Mouse (Mus musculus): ENCODE measurements at regions not wholly inside any gene's neighbourhood (a gene's known extent, or its start where the extent isn't known, plus 50 kb on each side); places are given as distances from the start of the nearest gene placed in this dataset.
A peak's percentile ranks its signal among the peaks of the same experiment; 100 is the strongest.

- Histone ChIP-seq H3K27me3 (ENCODE audit: control insufficient read depth, insufficient read depth, low read length) (no peaks in the 10 kb centered on the region), H3K36me3 (replicated peaks; ENCODE audit: control insufficient read depth, insufficient read depth, low read length) (no peaks in the 10 kb centered on the region), H3K9ac (replicated peaks; ENCODE audit: low read depth, low read length) (no peak overlapping the region), H3K4me2 (ENCODE audit: low read depth, low read length) (no peak overlapping the region), H3K9me3 (replicated peaks; ENCODE audit: control insufficient read depth, low read length) (no peaks in the 10 kb centered on the region), H3K4me3 (ENCODE audit: low read depth, low read length) (no peak overlapping the region), H3K27ac (ENCODE audit: low read depth) (no peak overlapping the region), H3K4me1 (ENCODE audit: control insufficient read depth, insufficient read depth) (no peaks in the 10 kb centered on the region)
- 74% methylated on average over 6 of the region's 6 CpGs for WGBS
- DNase-seq (ENCODE audit: low spot score) (no peak), ATAC-seq (ENCODE audit: insufficient read depth, low read depth) (no peak)
- TF ChIP-seq EP300 (IDR thresholded peaks at IDR 0.05; ENCODE audit: low read depth): no peak
- no peak for TF ChIP-seq CTCF (IDR thresholded peaks at IDR 0.05; ENCODE audit: low read depth)
These were observed 115.6 kb downstream of the Gas1 start for GRCm38 (mm10) chr13:60061589-60061988.

DNA sequence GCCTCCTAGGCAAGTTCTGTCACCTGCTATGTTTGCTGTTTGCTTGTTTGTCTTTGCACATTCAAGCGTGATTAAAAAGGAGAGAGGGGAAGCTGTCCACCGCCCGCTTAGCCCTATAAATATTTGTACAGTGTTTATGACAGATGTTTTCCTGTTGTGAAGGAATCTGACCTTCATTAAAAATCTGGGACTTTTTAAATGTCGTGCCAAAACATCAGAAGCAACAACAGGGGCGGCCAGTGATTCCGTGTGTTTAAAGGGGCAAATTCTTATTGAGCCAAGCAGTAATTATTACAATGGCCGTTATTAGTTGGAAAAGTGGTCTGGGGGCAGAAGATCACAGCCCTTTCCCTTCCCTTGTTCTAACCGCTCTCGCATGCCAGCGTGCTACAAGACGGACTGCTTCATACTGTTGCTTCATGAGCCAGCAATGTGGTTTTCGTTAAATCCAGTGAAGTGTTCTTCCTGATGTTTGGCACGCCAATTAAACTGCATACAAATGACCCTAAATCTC is 119.3 kb downstream of the Gas1 start:
- Histone ChIP-seq H3K4me3 (ENCODE audit: low read depth, low read length) (no peak overlapping the region), H3K9ac (replicated peaks; ENCODE audit: low read depth, low read length) (no peak overlapping the region), H3K27ac (ENCODE audit: low read depth) (no peak overlapping the region), H3K36me3 (replicated peaks; ENCODE audit: control insufficient read depth, insufficient read depth, low read length) (no peaks in the 10 kb centered on the region), H3K4me2 (ENCODE audit: low read depth, low read length) (no peak overlapping the region), H3K9me3 (replicated peaks; ENCODE audit: control insufficient read depth, low read length) (no peaks in the 10 kb centered on the region), H3K27me3 (ENCODE audit: control insufficient read depth, insufficient read depth, low read length) (no peaks in the 10 kb centered on the region), H3K4me1 (ENCODE audit: control insufficient read depth, insufficient read depth) (no peaks in the 10 kb centered on the region)
- ATAC-seq (ENCODE audit: insufficient read depth, low read depth) (no peak), DNase-seq (ENCODE audit: low spot score) (no peak)
- WGBS: 66% methylated on average over 13 of the region's 13 CpGs
- TF ChIP-seq EP300 (IDR thresholded peaks at IDR 0.05; ENCODE audit: low read depth) (no peak), CTCF (IDR thresholded peaks at IDR 0.05; ENCODE audit: low read depth) (no peak)

GRCm38 (mm10) chr13:60054531-60054930 is 122.6 kb downstream of the Gas1 start:
- no peak for DNase-seq (ENCODE audit: low spot score)
- no peaks in the 10 kb centered on the region for H3K9me3 ChIP-seq (replicated peaks; ENCODE audit: control insufficient read depth, low read length)
- H3K4me2 ChIP-seq (ENCODE audit: low read depth, low read length): no peak overlapping the region
- WGBS: 48% methylated on average over 3 of the region's 3 CpGs
- no peak overlapping the region for H3K4me3 ChIP-seq (ENCODE audit: low read depth, low read length)
- no peak overlapping the region for H3K9ac ChIP-seq (replicated peaks; ENCODE audit: low read depth, low read length)
- no peak overlapping the region for H3K27ac ChIP-seq (ENCODE audit: low read depth)
- H3K27me3 ChIP-seq (ENCODE audit: control insufficient read depth, insufficient read depth, low read length): no peaks in the 10 kb centered on the region
- TF ChIP-seq EP300 (IDR thresholded peaks at IDR 0.05; ENCODE audit: low read depth) (no peak), CTCF (IDR thresholded peaks at IDR 0.05; ENCODE audit: low read depth) (peak; percentile 27)
- no peak for ATAC-seq (ENCODE audit: insufficient read depth, low read depth)
- H3K4me1 ChIP-seq (ENCODE audit: control insufficient read depth, insufficient read depth): no peaks in the 10 kb centered on the region
- no peaks in the 10 kb centered on the region for H3K36me3 ChIP-seq (replicated peaks; ENCODE audit: control insufficient read depth, insufficient read depth, low read length)

DNA sequence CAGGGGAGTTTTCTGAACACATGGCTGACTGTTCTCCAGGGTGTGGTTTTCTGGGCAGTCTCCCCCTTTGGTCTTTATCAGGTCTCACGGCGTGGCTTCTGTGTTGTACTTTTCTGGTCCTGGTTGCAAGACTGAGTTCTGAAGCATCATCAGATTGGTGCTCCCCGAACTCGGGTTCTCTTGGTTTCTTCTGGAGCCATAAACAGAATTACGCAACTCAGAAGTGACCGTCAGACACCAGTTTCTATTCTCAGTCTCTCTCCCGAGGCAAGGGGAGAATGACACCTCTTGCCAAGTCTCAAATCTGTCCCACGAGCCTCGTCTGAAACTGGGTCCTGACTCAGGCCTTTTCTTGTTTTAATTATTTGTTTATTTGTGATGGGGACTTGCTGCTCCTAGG is 123.1 kb downstream of the Gas1 start:
- no peak overlapping the region for H3K27ac ChIP-seq (ENCODE audit: low read depth)
- WGBS: 45% methylated on average over 9 of the region's 9 CpGs

DNA sequence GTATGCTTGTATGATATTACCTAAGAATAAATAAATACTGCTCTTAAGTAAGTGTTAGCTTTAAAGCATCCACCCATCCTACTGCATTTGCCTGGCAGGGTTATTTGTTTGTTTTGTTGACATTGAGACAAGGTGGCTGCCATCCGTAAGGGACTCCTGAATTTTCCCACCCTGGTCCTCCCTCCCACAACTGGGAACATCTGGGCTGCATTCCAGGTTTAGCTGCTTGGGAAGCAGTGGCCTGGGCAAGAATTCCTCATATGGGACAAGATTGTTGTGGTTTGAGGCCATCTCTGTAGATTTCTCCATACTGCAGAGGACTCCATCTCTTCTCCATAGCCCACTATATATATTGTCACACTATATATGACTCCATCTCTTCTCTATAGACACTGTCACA is 125.3 kb downstream of the Gas1 start:
- 54% methylated on average over 1 of the region's 1 CpGs for WGBS
- TF ChIP-seq EP300 (IDR thresholded peaks at IDR 0.05; ENCODE audit: low read depth): no peak
- TF ChIP-seq CTCF (IDR thresholded peaks at IDR 0.05; ENCODE audit: low read depth): no peak
- Histone ChIP-seq H3K4me3 (ENCODE audit: low read depth, low read length) (no peak overlapping the region), H3K4me1 (ENCODE audit: control insufficient read depth, insufficient read depth) (peaks cover 15% of the 10 kb centered on the region), H3K27me3 (ENCODE audit: control insufficient read depth, insufficient read depth, low read length) (no peaks in the 10 kb centered on the region), H3K9ac (replicated peaks; ENCODE audit: low read depth, low read length) (no peak overlapping the region), H3K9me3 (replicated peaks; ENCODE audit: control insufficient read depth, low read length) (no peaks in the 10 kb centered on the region), H3K36me3 (replicated peaks; ENCODE audit: control insufficient read depth, insufficient read depth, low read length) (no peaks in the 10 kb centered on the region), H3K4me2 (ENCODE audit: low read depth, low read length) (no peak overlapping the region), H3K27ac (ENCODE audit: low read depth) (no peak overlapping the region)
- DNase-seq (ENCODE audit: low spot score) (no peak), ATAC-seq (ENCODE audit: insufficient read depth, low read depth) (no peak)

More for the DNA sequence above, 123.1 kb downstream of the Gas1 start:
- no peak for TF ChIP-seq EP300 (IDR thresholded peaks at IDR 0.05; ENCODE audit: low read depth)
- no peak overlapping the region for H3K4me3 ChIP-seq (ENCODE audit: low read depth, low read length)
- no peak overlapping the region for H3K4me2 ChIP-seq (ENCODE audit: low read depth, low read length)
- H3K27me3 ChIP-seq (ENCODE audit: control insufficient read depth, insufficient read depth, low read length): no peaks in the 10 kb centered on the region
- no peak overlapping the region for H3K9ac ChIP-seq (replicated peaks; ENCODE audit: low read depth, low read length)
- no peaks in the 10 kb centered on the region for H3K36me3 ChIP-seq (replicated peaks; ENCODE audit: control insufficient read depth, insufficient read depth, low read length)
- no peak for ATAC-seq (ENCODE audit: insufficient read depth, low read depth)
- no peaks in the 10 kb centered on the region for H3K4me1 ChIP-seq (ENCODE audit: control insufficient read depth, insufficient read depth)
- no peak for DNase-seq (ENCODE audit: low spot score)
- no peaks in the 10 kb centered on the region for H3K9me3 ChIP-seq (replicated peaks; ENCODE audit: control insufficient read depth, low read length)

DNA sequence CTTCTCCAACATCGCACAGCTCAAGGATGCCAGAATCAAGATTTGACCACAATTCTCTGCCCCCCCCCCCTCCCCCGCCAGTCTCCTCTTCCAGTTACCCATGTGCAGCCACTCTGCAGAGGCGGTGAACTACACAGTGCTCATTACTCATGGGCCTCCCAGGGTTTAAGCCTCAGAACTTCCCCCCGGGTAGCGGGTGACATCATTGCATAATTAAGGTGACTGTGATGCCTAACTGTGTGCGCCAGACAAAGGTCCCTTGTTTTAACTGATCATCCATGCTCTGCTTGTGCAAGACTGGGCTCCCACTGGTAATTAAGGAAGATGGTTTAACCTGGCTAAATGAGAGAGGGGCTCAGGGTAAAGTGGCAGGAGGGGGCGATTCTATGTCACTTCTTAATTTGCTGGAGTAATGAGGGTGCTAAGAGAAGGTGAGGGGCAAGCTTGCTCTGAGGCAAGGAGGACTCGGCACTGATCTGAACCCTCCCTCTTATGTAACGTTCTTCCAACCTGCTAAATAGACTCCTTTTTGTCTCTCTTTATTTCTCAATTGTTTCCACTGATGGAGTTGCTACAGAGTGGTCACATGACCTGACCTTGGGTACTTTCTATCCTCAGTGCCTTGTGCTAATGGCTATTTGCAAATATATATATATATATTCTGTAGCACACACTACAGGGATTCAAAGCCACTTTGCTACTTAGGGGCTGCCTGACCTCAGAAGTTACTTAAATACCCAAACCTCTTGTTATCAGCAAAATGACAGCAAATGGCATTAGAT is 126.2 kb downstream of the Gas1 start:
- WGBS: 74% methylated on average over 9 of the region's 9 CpGs
- no peak for TF ChIP-seq EP300 (IDR thresholded peaks at IDR 0.05; ENCODE audit: low read depth)
- no peak for TF ChIP-seq CTCF (IDR thresholded peaks at IDR 0.05; ENCODE audit: low read depth)
- no peaks in the 10 kb centered on the region for H3K9me3 ChIP-seq (replicated peaks; ENCODE audit: control insufficient read depth, low read length)
- no peak overlapping the region for H3K4me3 ChIP-seq (ENCODE audit: low read depth, low read length)
- H3K27me3 ChIP-seq (ENCODE audit: control insufficient read depth, insufficient read depth, low read length): no peaks in the 10 kb centered on the region
- H3K4me2 ChIP-seq (ENCODE audit: low read depth, low read length): no peak overlapping the region
- no peak for DNase-seq (ENCODE audit: low spot score)
- ATAC-seq (ENCODE audit: insufficient read depth, low read depth): no peak
- H3K4me1 ChIP-seq (ENCODE audit: control insufficient read depth, insufficient read depth): peaks cover 15% of the 10 kb centered on the region
- no peaks in the 10 kb centered on the region for H3K36me3 ChIP-seq (replicated peaks; ENCODE audit: control insufficient read depth, insufficient read depth, low read length)
- H3K9ac ChIP-seq (replicated peaks; ENCODE audit: low read depth, low read length): no peak overlapping the region
- H3K27ac ChIP-seq (ENCODE audit: low read depth): no peak overlapping the region
